Mouse (Mus musculus): ENCODE results near the gene Ube4b. TPM values are rescaled to one million over a fixed set of nuclear protein-coding genes. Genes with fewer than 3 reads are reported as not detected.
A peak's percentile ranks its signal among the peaks of the same experiment; 100 is the strongest.

Ube4b gene
- polyA plus RNA-seq, 1 experiment from 2014 or later, result 11.9 TPM

DNA sequence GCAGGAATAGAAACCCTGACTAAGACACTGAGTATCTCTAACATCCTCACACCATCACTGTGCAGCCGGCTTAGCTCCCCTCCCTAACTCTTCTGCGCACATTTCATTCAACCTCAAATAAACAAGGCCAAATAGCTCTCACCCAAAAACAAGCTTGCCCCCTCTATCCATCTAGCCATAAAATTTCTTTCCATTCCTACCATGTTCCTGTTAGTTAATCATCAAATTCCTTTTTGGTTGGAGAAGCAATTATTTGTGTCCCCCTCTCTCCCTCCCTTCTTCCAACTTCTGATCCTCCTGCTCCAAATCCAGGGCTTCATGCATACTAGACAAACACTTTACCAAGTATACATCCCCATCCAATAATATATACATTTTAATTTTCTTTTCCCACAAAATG is 130.0 kb downstream of the Ube4b start:
- Histone ChIP-seq H3K9me3 (replicated peaks) (no peaks in the 10 kb centered on the region), H3K4me2 (no peak overlapping the region), H3K9ac (no peak overlapping the region), H3K4me3 (replicated peaks) (no peak overlapping the region), H3K4me1 (replicated peaks) (peaks cover 15% of the 10 kb centered on the region; the same call in 1 of the 2 replicates), H3K27me3 (no peaks in the 10 kb centered on the region), H3K27ac (no peak overlapping the region), H3K36me3 (no peaks in the 10 kb centered on the region)
- ATAC-seq (ENCODE audit: low read depth), result no peak
- WGBS (ENCODE audit: insufficient replicate concordance), result 73% methylated on average over 2 of the region's 2 CpGs
- no peak for DNase-seq

DNA sequence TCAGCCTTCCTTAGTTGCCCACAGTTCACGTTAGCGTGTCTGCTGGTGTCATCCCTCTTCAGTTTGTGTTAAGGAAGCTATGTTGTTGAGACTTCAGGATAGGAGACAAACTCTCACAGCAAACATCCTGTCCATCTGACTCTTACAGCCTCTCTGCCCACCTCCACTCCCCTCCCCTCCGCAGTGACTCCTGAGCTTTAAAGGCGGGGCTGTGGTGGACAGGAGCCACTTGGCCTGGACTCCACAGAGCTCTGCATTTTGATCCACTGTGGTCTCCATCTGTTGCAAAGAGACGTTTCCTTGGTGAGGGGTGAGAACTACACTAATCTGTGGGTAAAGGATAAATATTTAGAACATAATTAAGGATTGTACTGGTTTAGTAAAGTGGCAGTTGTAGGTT is 133.6 kb downstream of the Ube4b start:
- Histone ChIP-seq H3K9ac (no peak overlapping the region), H3K4me3 (replicated peaks) (no peak overlapping the region), H3K36me3 (no peaks in the 10 kb centered on the region), H3K4me1 (replicated peaks) (peaks cover 13% of the 10 kb centered on the region; the same call in 1 of the 2 replicates), H3K27ac (no peak overlapping the region), H3K9me3 (replicated peaks) (no peaks in the 10 kb centered on the region), H3K4me2 (no peak overlapping the region), H3K27me3 (no peaks in the 10 kb centered on the region)
- DNase-seq (no peak), ATAC-seq (ENCODE audit: low read depth) (no peak)
- 63% methylated on average over 5 of the region's 5 CpGs for WGBS (ENCODE audit: insufficient replicate concordance)

DNA sequence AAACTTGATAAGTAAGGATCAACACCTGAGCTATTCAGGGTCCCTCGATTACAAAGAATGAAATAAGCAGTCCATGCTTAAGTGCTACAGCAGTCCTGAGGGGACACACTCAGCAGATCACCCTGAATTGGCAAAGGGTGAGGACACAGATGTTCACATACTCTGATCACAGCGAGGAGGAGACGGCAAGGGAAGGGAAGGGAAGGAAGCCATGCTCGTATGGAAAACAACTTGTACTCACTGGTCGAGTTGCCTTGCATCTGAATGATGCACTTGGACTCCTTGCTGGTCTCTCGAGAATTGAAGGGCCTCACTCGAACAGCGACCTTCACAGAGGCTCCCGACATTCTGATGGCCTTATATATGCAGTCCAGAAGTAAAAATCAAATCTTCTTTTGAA is 135.5 kb downstream of the Ube4b start:
- no peak for DNase-seq

DNA sequence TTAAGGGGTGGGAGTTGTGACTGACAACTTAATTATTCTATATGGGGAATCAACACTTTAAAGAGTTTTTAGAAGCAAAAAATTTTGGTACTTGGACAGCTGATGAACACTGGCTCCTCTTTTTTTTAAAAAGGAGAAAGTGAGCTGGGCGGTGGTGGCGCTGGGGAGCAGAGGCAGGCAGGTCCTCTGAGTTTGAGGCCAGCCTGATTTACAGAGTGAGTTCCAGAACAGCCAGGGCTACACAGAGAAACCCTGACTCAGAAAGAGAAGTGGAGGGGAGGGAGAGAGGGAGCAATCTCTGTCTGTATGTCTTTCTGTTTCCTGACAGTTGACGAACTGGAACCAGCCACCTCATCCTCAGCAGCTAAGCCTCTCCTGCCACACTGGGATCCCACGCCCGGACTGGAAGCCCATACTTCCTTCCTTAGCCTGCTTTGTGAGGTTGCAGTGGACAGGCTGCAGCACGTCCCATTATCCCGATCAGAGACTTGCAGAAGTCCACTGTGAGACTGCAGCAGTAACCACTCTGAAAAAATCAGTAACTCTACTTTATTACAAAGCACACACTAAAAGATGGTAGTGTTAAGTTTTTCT is 136.3 kb downstream of the Ube4b start:
- Histone ChIP-seq H3K9ac (no peak overlapping the region), H3K4me1 (replicated peaks) (peaks cover 18% of the 10 kb centered on the region; the same call in 1 of the 2 replicates), H3K27me3 (no peaks in the 10 kb centered on the region), H3K9me3 (replicated peaks) (no peaks in the 10 kb centered on the region), H3K4me3 (replicated peaks) (no peak overlapping the region), H3K27ac (no peak overlapping the region), H3K4me2 (no peak overlapping the region), H3K36me3 (no peaks in the 10 kb centered on the region)
- WGBS (ENCODE audit: insufficient replicate concordance), result 59% methylated on average over 7 of the region's 7 CpGs
- ATAC-seq (ENCODE audit: low read depth) (no peak), DNase-seq (no peak)

More for the DNA sequence above, 135.5 kb downstream of the Ube4b start:
- no peaks in the 10 kb centered on the region for H3K36me3 ChIP-seq
- 70% methylated on average over 9 of the region's 9 CpGs for WGBS (ENCODE audit: insufficient replicate concordance)
- H3K27ac ChIP-seq, result no peak overlapping the region
- no peak overlapping the region for H3K4me3 ChIP-seq (replicated peaks)
- H3K27me3 ChIP-seq, result no peaks in the 10 kb centered on the region
- H3K4me2 ChIP-seq, result no peak overlapping the region
- peaks cover 17% of the 10 kb centered on the region; the same call in 1 of the 2 replicates for H3K4me1 ChIP-seq (replicated peaks)
- no peak for ATAC-seq (ENCODE audit: low read depth)
- no peak overlapping the region for H3K9ac ChIP-seq
- H3K9me3 ChIP-seq (replicated peaks), result no peaks in the 10 kb centered on the region

DNA sequence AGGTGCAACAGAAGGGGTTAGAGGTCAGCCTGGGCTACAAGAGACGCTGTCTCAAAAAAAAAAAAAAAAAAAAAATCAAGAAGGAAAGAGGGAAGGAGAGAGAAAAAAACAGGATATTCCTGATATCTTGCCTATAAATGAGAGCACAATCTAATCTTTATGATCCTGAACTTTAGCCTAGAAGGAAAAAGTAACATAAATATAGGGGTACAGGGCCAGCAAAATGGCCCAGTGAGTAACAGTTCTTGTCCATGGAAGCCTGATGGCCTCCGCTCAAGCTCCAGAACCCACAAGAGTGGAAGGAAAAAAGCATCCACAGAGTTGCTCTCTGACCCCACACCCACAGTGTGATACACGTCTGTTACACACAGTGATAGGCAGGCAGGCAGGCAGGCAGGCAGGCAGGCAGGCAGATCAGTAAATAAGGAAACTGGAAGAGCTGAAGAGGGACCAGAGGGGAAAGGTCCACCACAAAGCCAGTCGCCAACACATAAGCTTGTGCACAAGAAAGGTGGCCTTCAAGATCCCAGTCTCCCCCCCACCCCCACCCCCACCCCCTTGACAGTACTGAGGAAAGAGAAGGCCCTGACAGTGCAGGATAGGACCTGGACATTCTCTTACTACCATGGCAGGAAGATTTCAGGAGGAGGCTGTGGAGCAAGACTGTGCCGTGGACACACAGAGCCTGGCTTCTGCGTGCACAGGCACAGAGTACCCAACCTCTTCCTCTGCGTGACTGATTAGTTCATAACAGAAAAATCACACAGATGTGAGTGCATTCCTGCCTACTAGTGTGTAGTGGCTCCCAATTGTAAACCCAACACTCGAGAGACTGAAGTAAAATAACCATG is 140.0 kb downstream of the Ube4b start:
- ATAC-seq (ENCODE audit: low read depth) (peak; percentile 36), DNase-seq (no peak)
- Histone ChIP-seq H3K4me1 (replicated peaks) (peaks cover 18% of the 10 kb centered on the region; the same call in 1 of the 2 replicates), H3K4me2 (no peak overlapping the region), H3K4me3 (replicated peaks) (no peak overlapping the region), H3K27ac (peak overlapping the region; percentile 29; the same call in 1 of the 2 replicates), H3K27me3 (no peaks in the 10 kb centered on the region), H3K9me3 (replicated peaks) (no peaks in the 10 kb centered on the region), H3K36me3 (no peaks in the 10 kb centered on the region), H3K9ac (no peak overlapping the region)
- 62% methylated on average over 8 of the region's 8 CpGs for WGBS (ENCODE audit: insufficient replicate concordance)

DNA sequence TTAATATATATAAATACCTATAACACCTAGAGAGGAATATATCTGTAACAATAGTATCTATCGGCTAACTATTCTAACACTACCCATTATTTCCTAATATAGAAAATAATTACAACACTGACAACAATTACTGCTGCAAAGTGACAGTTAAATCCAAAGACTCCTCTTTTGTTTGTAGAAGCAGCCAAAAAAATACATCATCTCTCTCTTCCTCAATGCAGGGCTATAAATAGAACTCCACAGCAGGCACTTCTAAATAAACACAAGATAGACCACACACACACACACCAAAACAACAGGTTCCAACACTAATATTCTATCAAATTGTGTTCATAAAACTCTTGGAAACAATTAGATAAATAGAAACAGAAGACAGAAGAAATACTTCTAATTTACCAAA is 140.9 kb downstream of the Ube4b start:
- Histone ChIP-seq H3K4me3 (replicated peaks) (no peak overlapping the region), H3K9ac (no peak overlapping the region), H3K27me3 (no peaks in the 10 kb centered on the region), H3K4me2 (no peak overlapping the region), H3K9me3 (replicated peaks) (no peaks in the 10 kb centered on the region), H3K4me1 (replicated peaks) (peaks cover 18% of the 10 kb centered on the region; the same call in 1 of the 2 replicates), H3K36me3 (no peaks in the 10 kb centered on the region), H3K27ac (no peak overlapping the region)
- DNase-seq (no peak), ATAC-seq (ENCODE audit: low read depth) (no peak)
- 73% methylated on average over 1 of the region's 1 CpGs for WGBS (ENCODE audit: insufficient replicate concordance)

DNA sequence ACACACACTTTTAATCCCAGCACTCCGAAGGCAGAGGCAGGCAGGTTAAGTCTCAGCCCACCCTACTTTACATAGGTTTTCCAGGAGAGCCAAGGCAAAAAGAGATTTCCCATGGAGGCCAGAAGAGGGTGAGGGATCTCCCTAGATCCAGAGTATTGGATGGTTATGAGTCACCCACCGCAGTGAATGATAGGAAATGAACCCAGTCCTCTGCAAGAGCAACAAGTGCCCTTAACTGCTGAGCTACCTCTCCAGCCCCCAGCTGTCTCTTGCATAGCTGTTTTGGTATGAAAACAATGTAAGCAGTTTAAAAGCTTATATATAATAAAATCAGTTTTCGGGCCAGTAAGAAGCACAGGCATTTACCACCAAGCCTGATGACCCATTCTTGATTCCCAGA is 143.5 kb downstream of the Ube4b start:
- ATAC-seq (ENCODE audit: low read depth) (no peak), DNase-seq (no peak)
- H3K4me3 ChIP-seq (replicated peaks), result no peak overlapping the region
- no peaks in the 10 kb centered on the region for H3K9me3 ChIP-seq (replicated peaks)
- no peaks in the 10 kb centered on the region for H3K27me3 ChIP-seq
- H3K4me1 ChIP-seq (replicated peaks), result peaks cover 18% of the 10 kb centered on the region; the same call in 1 of the 2 replicates
- peak overlapping the region; percentile 59; the same call in 1 of the 2 replicates for H3K27ac ChIP-seq
- no peaks in the 10 kb centered on the region for H3K36me3 ChIP-seq
- H3K9ac ChIP-seq, result no peak overlapping the region
- H3K4me2 ChIP-seq, result no peak overlapping the region
- 53% methylated on average over 3 of the region's 3 CpGs for WGBS (ENCODE audit: insufficient replicate concordance)

DNA sequence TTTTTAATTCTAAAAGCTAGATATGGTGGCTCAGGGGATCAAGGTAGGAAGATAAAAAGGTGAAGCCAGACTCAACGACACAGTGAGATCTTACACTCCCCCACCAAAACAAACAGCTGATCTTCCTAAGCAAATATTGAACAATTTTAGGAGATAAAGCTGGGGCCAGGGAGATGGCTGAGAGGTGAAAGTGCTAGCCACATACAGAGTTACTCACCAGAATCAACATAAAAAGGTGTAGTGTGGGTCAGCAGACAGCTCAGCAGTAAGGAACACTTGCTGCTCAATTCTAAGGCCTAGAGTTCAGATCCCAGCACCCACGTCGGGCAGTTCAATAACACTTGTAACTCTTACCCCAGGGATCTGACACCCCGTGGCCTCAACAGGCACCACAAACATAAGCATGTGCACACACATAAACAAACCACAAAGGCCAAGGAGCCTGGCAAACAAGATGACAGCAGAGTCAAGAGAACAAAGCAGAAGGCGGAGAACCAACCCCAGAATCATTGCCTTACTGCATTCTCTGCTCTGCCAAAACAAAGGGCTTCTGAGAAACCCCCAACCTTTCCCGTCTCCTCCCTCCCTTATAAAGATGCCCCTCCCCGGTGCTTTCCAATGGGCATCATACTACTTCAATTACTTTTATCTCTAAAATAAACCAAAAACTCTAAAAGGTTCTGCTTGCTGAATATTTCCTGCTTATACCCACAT is 144.4 kb downstream of the Ube4b start:
- peak; percentile 67; the same call in 1 of the 2 replicates for ATAC-seq (ENCODE audit: low read depth)
- no peaks in the 10 kb centered on the region for H3K9me3 ChIP-seq (replicated peaks)
- H3K4me3 ChIP-seq (replicated peaks), result no peak overlapping the region
- H3K36me3 ChIP-seq, result no peaks in the 10 kb centered on the region
- 55% methylated on average over 7 of the region's 7 CpGs for WGBS (ENCODE audit: insufficient replicate concordance)
- H3K4me2 ChIP-seq, result no peak overlapping the region
- peak overlapping the region; percentile 59 for H3K27ac ChIP-seq
- DNase-seq, result no peak
- no peak overlapping the region for H3K9ac ChIP-seq
- no peaks in the 10 kb centered on the region for H3K27me3 ChIP-seq
- H3K4me1 ChIP-seq (replicated peaks), result peaks cover 18% of the 10 kb centered on the region; the same call in 1 of the 2 replicates

Other genes starting within 250 kb of the Ube4b start
- gene Kif1b, start 119.1 kb downstream of the Ube4b start, polyA plus RNA-seq (2015; fragmentation: Nextera tagmentation; extraction: Ambion mirVana), result 5.1 and 6.7 TPM in 2 replicates
- gene Rbp7, start 28.2 kb upstream of the Ube4b start, polyA plus RNA-seq (2015; fragmentation: Nextera tagmentation; extraction: Ambion mirVana), result not detected in 2 replicates
- gene Tmem274, start 50.6 kb upstream of the Ube4b start, polyA plus RNA-seq (2015; fragmentation: Nextera tagmentation; extraction: Ambion mirVana), result 0.19 TPM in 1 of 2 replicates, not detected in the other
- gene Nmnat1, start 58.5 kb upstream of the Ube4b start, polyA plus RNA-seq (2015; fragmentation: Nextera tagmentation; extraction: Ambion mirVana), result 6.5 and 6.7 TPM in 2 replicates
- 19.6 and 20.5 TPM in 2 replicates for gene Lzic, start 58.5 kb upstream of the Ube4b start, polyA plus RNA-seq (2015; fragmentation: Nextera tagmentation; extraction: Ambion mirVana)
- 5.5 and 6.5 TPM in 2 replicates for gene Ctnnbip1, start 91.5 kb upstream of the Ube4b start, polyA plus RNA-seq (2015; fragmentation: Nextera tagmentation; extraction: Ambion mirVana)
- 2.6 and 2.9 TPM in 2 replicates for gene Clstn1, start 159.7 kb upstream of the Ube4b start, polyA plus RNA-seq (2015; fragmentation: Nextera tagmentation; extraction: Ambion mirVana)